Mouse (Mus musculus): Measurements from ENCODE around the gene Lgr6.

DNA sequence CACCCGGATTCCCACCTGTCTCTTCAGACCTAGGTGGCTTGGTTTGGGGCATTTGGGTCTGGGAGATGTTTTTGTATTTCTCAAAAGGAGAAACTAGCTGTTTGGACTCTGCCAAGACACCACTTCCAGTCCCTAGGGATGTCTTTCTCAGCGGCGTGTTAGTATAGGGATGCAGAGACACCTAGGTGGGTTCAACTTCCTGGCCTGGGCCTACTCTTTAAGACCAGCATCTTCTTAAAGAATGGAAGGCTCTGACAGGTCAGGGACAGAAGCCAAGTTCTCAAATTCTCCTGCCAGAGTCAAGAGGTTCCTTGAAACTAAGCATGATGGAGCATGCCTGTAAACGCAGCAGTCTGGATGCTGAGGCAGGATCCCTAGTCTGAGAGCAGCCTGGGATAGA, 43.4 kb upstream of the Lgr6 start:
- TF ChIP-seq POLR2A (IDR thresholded peaks at IDR 0.05; ENCODE audit: control insufficient read depth, extremely low read depth, insufficient read depth, low read length, poor library complexity) (no peak), CTCF (IDR thresholded peaks at IDR 0.05; ENCODE audit: borderline replicate concordance, control insufficient read depth, extremely low read depth, insufficient read depth, low read length, poor library complexity) (no peak)

Measured in thymus, adult 2 months (tissue).